Mouse (Mus musculus): Measurements from ENCODE around the gene Gdnf.

- no peak for TF ChIP-seq POLR2A (IDR thresholded peaks at IDR 0.05; ENCODE audit: control insufficient read depth in 1 of 2, insufficient read depth in 1 of 2, low read depth in 1 of 2, low read length in 2 of 2, poor library complexity in 1 of 2)
- no peak for TF ChIP-seq UBTF (IDR thresholded peaks at IDR 0.05; ENCODE audit: borderline replicate concordance, insufficient read depth, low read depth, low read length)
- no peak for TF ChIP-seq ZC3H11A (IDR thresholded peaks at IDR 0.05; ENCODE audit: low read depth, low read length)
- no peak for TF ChIP-seq CTCF (IDR thresholded peaks at IDR 0.05 in 2 of 3, conservative IDR thresholded peaks at IDR 0.05 in 1 of 3; ENCODE audit: control insufficient read depth in 1 of 3, insufficient read depth in 1 of 3, low read depth in 2 of 3, low read length in 3 of 3, poor library complexity in 1 of 3, severe bottlenecking in 1 of 3)
- TF ChIP-seq CHD1 (IDR thresholded peaks at IDR 0.05; ENCODE audit: low read depth, low read length) = no peak
- TF ChIP-seq POLR2AphosphoS5 (IDR thresholded peaks at IDR 0.05; ENCODE audit: borderline replicate concordance, low read depth, low read length) = no peak
- TF ChIP-seq EP300 (IDR thresholded peaks at IDR 0.05; ENCODE audit: low read depth in 1 of 2, low read length in 2 of 2) = no peak
- TF ChIP-seq ELF1 (IDR thresholded peaks at IDR 0.05; ENCODE audit: low read depth, low read length) = no peak
- TF ChIP-seq MYB (IDR thresholded peaks at IDR 0.05; ENCODE audit: low read depth, low read length) = no peak
- TF ChIP-seq GATA1 (IDR thresholded peaks at IDR 0.05; ENCODE audit: low read depth, low read length) = no peak
Measured at GRCm38 (mm10) chr15:7875879-7876278, 65.2 kb downstream of the Gdnf start.

All from MEL (cell line).